Mouse (Mus musculus) forebrain, embryonic 15.5 days (tissue): ENCODE data around the gene Golt1b. TPM values are rescaled to one million over a fixed set of nuclear protein-coding genes. Genes with fewer than 3 reads are reported as not detected.
A peak's percentile ranks its signal among the peaks of the same experiment; 100 is the strongest.

Experiments
- ATAC-seq: fragments of 200-750 bp; cut with Nextera tagmentation; replicated peaks from 2 replicates; pipeline ENCODE4 v1.8.0; 2017; ENCODE audit warnings: mild to moderate bottlenecking, moderate TSS enrichment, moderate library complexity
- H3K27ac ChIP-seq: fragments of 300-500 bp; sonication (generic); replicated peaks from 2 replicates; pipeline ENCODE4 v1.5.1; 2015; ENCODE audit warnings: mild to moderate bottlenecking, inconsistent platforms
- H3K27me3 ChIP-seq: fragments of 300-500 bp; sonication (generic); 2 replicates; pipeline ENCODE4 v1.6.1; 2015; ENCODE audit warnings: inconsistent platforms
- H3K36me3 ChIP-seq: fragments of 300-500 bp; sonication (generic); 2 replicates; pipeline ENCODE4 v1.6.1; 2015; ENCODE audit warnings: mild to moderate bottlenecking, inconsistent platforms
- H3K4me1 ChIP-seq: fragments of 300-500 bp; sonication (generic); 2 replicates; pipeline ENCODE4 v1.6.1; 2015; ENCODE audit warnings: inconsistent platforms
- H3K4me2 ChIP-seq: fragments of 300-500 bp; sonication (generic); replicated peaks from 2 replicates; pipeline ENCODE4 v1.6.1; 2015; ENCODE audit warnings: mild to moderate bottlenecking, inconsistent platforms
- H3K4me3 ChIP-seq: fragments of 300-500 bp; sonication (generic); 2 replicates; pipeline ENCODE4 v1.5.1; 2015; ENCODE audit warnings: mild to moderate bottlenecking, inconsistent platforms
- H3K9ac ChIP-seq: fragments of 300-500 bp; sonication (generic); replicated peaks from 2 replicates; pipeline ENCODE4 v1.6.1; 2015; ENCODE audit warnings: mild to moderate bottlenecking, inconsistent platforms
- H3K9me3 ChIP-seq: fragments of 300-500 bp; sonication (generic); 2 replicates; pipeline ENCODE4 v1.6.1; 2016; ENCODE audit warnings: inconsistent platforms
- WGBS: fragments of 180-500 bp; shearing (Covaris S2); methylation state at CpG from one replicate; pipeline ENCODE4 v1.1.7; 2015; ENCODE audit warnings: mixed read lengths; 5-methylcytosine and 5-hydroxymethylcytosine counted together
- polyA plus RNA-seq: library from polyadenylated mRNA; unstranded; fragments of >200 nt; fragmentation: Nextera tagmentation; extraction: Ambion mirVana; gene quantifications from 2 replicates; pipeline ENCODE4 v1.2.1, GENCODE M21; 2015

Golt1b gene
- polyA plus RNA-seq, 1 experiment from 2014 or later, result 85.5 TPM

- WGBS, result 68% methylated on average over 9 of the region's 9 CpGs
- Histone ChIP-seq H3K27ac (no peak overlapping the region), H3K9me3 (no peaks in the 10 kb centered on the region), H3K27me3 (no peaks in the 10 kb centered on the region), H3K36me3 (peaks cover 78% of the 10 kb centered on the region), H3K9ac (no peak overlapping the region), H3K4me3 (no peak overlapping the region), H3K4me2 (no peak overlapping the region), H3K4me1 (no peaks in the 10 kb centered on the region)
- no peak for ATAC-seq
Observed at GRCm38 (mm10) chr6:142363019-142363576, 23.9 kb upstream of the Golt1b start.

GRCm38 (mm10) chr6:142365742-142366472 lies 21.1 kb upstream of the Golt1b start:
- no peak overlapping the region for H3K27ac ChIP-seq
- peaks cover 64% of the 10 kb centered on the region for H3K36me3 ChIP-seq
- 90% methylated on average over 8 of the region's 8 CpGs for WGBS
- no peak overlapping the region for H3K4me2 ChIP-seq
- H3K4me3 ChIP-seq, result no peak overlapping the region
- H3K27me3 ChIP-seq, result no peaks in the 10 kb centered on the region
- no peaks in the 10 kb centered on the region for H3K4me1 ChIP-seq
- no peaks in the 10 kb centered on the region for H3K9me3 ChIP-seq
- no peak for ATAC-seq
- no peak overlapping the region for H3K9ac ChIP-seq

DNA sequence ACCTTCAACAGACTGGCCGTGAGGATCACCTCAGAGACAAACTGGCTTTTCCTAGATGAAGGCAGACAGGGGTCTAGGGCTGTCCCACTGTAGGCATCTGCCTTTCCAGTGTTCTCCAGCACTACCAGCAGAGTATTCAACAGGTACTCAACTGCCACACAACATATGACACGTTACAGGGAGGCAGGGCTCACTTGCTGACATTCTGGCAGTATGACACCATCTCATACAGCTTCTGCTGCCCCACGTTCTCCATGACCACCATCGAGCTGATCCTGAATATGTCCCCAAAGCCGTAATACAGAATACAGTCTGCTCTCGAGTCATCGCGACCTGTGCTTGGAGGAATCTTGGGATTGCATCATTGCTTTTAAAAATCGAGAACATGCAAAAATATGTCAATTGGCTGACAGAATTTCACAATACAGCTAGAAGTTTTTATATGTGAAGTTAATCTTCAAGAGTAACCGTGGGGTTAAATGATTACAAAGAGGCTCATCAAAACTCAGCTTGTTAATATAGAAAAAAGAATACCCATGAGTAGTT lies 20.5 kb upstream of the Golt1b start:
- no peak overlapping the region for H3K9ac ChIP-seq
- 92% methylated on average over 10 of the region's 10 CpGs for WGBS
- no peak overlapping the region for H3K4me3 ChIP-seq
- H3K9me3 ChIP-seq, result no peaks in the 10 kb centered on the region
- no peaks in the 10 kb centered on the region for H3K27me3 ChIP-seq
- H3K27ac ChIP-seq, result no peak overlapping the region
- ATAC-seq, result no peak
- H3K4me1 ChIP-seq, result no peaks in the 10 kb centered on the region
- peaks cover 62% of the 10 kb centered on the region for H3K36me3 ChIP-seq
- H3K4me2 ChIP-seq, result no peak overlapping the region

DNA sequence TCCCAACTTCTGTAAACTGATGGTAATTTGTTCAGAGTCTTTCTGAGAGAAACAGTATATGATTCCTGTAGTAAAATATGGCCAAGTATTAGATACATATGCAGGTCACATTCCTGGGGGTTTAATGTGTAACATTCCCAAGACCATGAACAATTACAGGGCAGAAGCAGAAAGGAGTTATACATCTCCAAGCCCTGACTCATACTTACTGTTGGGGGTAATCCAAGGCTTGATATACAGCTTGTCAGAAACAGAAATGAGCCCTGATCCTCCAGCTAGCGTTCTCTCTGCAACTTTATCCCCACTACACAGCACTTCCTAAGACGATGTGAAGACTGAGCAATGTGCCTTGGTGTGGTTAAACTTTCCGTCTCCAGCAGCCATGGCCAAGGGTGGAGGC lies 19.5 kb upstream of the Golt1b start:
- Histone ChIP-seq H3K4me3 (no peak overlapping the region), H3K4me2 (no peak overlapping the region), H3K36me3 (peaks cover 61% of the 10 kb centered on the region), H3K9me3 (no peaks in the 10 kb centered on the region), H3K27ac (no peak overlapping the region), H3K4me1 (no peaks in the 10 kb centered on the region), H3K27me3 (no peaks in the 10 kb centered on the region), H3K9ac (no peak overlapping the region)
- no peak for ATAC-seq
- WGBS, result 91% methylated on average over 3 of the region's 3 CpGs

DNA sequence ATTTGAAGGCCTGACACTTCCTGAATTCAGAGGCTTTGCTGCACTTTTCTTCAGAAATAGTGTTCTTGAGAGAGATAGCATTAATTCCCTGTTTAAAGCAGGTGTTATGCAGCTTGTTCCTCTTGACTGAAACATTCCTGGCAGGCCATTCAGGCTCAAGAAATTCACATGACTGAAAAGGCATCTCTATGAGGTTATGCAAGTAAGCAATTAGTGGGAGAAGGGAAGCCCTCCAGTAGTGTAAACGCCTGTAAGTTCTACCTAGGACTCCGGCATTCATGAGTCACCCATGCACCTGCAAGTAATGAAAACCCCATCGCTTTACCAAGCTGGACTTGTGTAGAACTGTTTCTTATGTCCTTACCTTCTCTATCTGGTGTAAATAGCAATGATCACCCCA lies 17.5 kb upstream of the Golt1b start:
- 91% methylated on average over 3 of the region's 3 CpGs for WGBS
- Histone ChIP-seq H3K9me3 (no peaks in the 10 kb centered on the region), H3K4me3 (no peak overlapping the region), H3K4me1 (no peaks in the 10 kb centered on the region), H3K27me3 (no peaks in the 10 kb centered on the region), H3K27ac (no peak overlapping the region), H3K9ac (no peak overlapping the region), H3K4me2 (no peak overlapping the region), H3K36me3 (peaks cover 52% of the 10 kb centered on the region)
- no peak for ATAC-seq

DNA sequence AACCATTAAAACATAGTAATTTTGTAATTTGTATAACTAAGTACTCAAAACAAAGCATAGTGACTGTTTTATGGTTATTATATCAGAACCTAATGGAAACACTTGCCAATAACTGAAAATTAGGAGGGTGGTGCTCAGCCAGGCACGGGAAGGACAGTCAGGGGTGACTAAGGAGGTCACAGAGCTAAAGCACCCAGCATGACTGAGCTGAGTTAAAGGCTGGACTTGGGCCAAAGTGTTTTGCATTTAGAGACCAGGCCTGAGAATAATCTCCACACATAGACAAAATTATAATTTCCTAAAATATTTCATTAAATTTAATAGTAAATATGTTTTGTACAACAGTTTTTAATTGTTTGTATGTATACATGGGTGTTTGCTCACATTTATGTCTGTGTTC lies 9.9 kb upstream of the Golt1b start:
- no peak overlapping the region for H3K4me2 ChIP-seq
- H3K9ac ChIP-seq, result no peak overlapping the region
- H3K4me3 ChIP-seq, result no peak overlapping the region
- no peaks in the 10 kb centered on the region for H3K27me3 ChIP-seq
- no peak for ATAC-seq
- H3K9me3 ChIP-seq, result no peaks in the 10 kb centered on the region
- H3K36me3 ChIP-seq, result peaks cover 23% of the 10 kb centered on the region
- H3K27ac ChIP-seq, result no peak overlapping the region
- 69% methylated on average over 1 of the region's 1 CpGs for WGBS
- no peaks in the 10 kb centered on the region for H3K4me1 ChIP-seq

GRCm38 (mm10) chr6:142378576-142379330 lies 8.3 kb upstream of the Golt1b start:
- ATAC-seq, result no peak
- Histone ChIP-seq H3K4me3 (no peak overlapping the region), H3K27ac (no peak overlapping the region), H3K9ac (no peak overlapping the region), H3K4me1 (no peaks in the 10 kb centered on the region), H3K27me3 (no peaks in the 10 kb centered on the region), H3K36me3 (peaks cover 18% of the 10 kb centered on the region), H3K9me3 (no peaks in the 10 kb centered on the region), H3K4me2 (no peak overlapping the region)
- 90% methylated on average over 8 of the region's 8 CpGs for WGBS

- Histone ChIP-seq H3K9ac (no peak overlapping the region), H3K27me3 (no peaks in the 10 kb centered on the region), H3K9me3 (no peaks in the 10 kb centered on the region), H3K27ac (no peak overlapping the region), H3K36me3 (peaks cover 13% of the 10 kb centered on the region), H3K4me1 (no peaks in the 10 kb centered on the region), H3K4me2 (no peak overlapping the region), H3K4me3 (no peak overlapping the region)
- WGBS, result 88% methylated on average over 6 of the region's 6 CpGs
- no peak for ATAC-seq
Observed at GRCm38 (mm10) chr6:142379961-142380360, 7.1 kb upstream of the Golt1b start.

GRCm38 (mm10) chr6:142381615-142382014 lies 5.4 kb upstream of the Golt1b start:
- Histone ChIP-seq H3K9me3 (no peaks in the 10 kb centered on the region), H3K36me3 (peaks cover 2% of the 10 kb centered on the region), H3K27ac (no peak overlapping the region), H3K9ac (no peak overlapping the region), H3K4me2 (no peak overlapping the region), H3K4me3 (no peak overlapping the region), H3K4me1 (peaks cover 7% of the 10 kb centered on the region), H3K27me3 (no peaks in the 10 kb centered on the region)
- no peak for ATAC-seq
- WGBS, result 93% methylated on average over 7 of the region's 7 CpGs

GRCm38 (mm10) chr6:142384521-142384920 lies 2.5 kb upstream of the Golt1b start:
- H3K4me1 ChIP-seq, result peaks cover 26% of the 10 kb centered on the region
- no peak overlapping the region for H3K9ac ChIP-seq
- ATAC-seq, result no peak
- no peak overlapping the region for H3K4me2 ChIP-seq
- no peaks in the 10 kb centered on the region for H3K27me3 ChIP-seq
- H3K36me3 ChIP-seq, result no peaks in the 10 kb centered on the region
- WGBS, result 92% methylated on average over 9 of the region's 9 CpGs
- H3K9me3 ChIP-seq, result no peaks in the 10 kb centered on the region
- H3K4me3 ChIP-seq, result no peak overlapping the region
- H3K27ac ChIP-seq, result no peak overlapping the region

GRCm38 (mm10) chr6:142386285-142387010 lies 573 bp upstream of the Golt1b start:
- peak overlapping the region; percentile 77 for H3K4me2 ChIP-seq
- H3K9me3 ChIP-seq, result no peaks in the 10 kb centered on the region
- peak; percentile 82 for ATAC-seq
- H3K9ac ChIP-seq, result peak overlapping the region; percentile 71
- H3K27ac ChIP-seq, result no peak overlapping the region
- H3K4me1 ChIP-seq, result peaks cover 26% of the 10 kb centered on the region
- no peaks in the 10 kb centered on the region for H3K27me3 ChIP-seq
- no peaks in the 10 kb centered on the region for H3K36me3 ChIP-seq
- 7% methylated on average over 31 of the region's 31 CpGs for WGBS
- H3K4me3 ChIP-seq, result peak overlapping the region; percentile 97
